Mouse (Mus musculus): ENCODE data around the gene Dynlrb1.

Dynlrb1 gene

DNA sequence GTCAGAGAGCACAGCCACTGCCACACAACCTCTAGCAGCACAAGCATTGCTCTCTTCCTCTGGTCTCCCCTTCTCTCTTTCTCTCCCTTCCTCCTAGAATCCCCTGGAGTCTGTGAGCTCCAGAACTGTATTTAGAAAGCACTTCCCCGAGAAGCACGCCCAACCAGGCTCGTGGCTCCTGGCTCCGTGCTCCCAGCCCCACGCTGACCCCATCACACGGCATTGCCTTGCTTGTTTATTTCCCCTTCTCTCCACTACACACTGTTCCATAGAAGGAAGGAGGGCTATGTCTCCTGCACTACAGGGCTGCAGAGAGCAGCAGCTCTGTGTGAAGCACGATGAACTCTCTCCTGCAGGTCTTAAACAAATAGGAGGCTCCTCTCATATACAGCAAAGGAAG, 48.3 kb downstream of the Dynlrb1 start:
- peak; percentile 67 for DNase-seq

DNA sequence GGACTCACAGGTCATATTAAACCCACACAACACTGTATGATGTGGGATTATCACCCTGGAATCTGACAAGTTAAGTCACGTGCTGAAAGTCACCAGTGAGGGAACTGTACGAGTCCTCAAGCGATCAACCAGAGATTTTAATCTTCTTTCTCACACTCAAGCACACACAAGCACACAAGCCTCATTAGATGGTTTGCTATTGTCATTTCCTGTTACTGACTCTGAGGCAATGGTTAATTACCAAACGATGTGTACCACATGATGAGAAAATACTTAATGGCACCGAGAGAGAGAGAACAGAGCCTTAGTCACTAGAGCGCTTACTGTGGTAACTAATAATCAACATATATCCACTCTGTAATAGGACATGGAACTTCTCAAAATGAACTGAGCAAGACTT, 49.4 kb downstream of the Dynlrb1 start:
- no peak for DNase-seq

DNA sequence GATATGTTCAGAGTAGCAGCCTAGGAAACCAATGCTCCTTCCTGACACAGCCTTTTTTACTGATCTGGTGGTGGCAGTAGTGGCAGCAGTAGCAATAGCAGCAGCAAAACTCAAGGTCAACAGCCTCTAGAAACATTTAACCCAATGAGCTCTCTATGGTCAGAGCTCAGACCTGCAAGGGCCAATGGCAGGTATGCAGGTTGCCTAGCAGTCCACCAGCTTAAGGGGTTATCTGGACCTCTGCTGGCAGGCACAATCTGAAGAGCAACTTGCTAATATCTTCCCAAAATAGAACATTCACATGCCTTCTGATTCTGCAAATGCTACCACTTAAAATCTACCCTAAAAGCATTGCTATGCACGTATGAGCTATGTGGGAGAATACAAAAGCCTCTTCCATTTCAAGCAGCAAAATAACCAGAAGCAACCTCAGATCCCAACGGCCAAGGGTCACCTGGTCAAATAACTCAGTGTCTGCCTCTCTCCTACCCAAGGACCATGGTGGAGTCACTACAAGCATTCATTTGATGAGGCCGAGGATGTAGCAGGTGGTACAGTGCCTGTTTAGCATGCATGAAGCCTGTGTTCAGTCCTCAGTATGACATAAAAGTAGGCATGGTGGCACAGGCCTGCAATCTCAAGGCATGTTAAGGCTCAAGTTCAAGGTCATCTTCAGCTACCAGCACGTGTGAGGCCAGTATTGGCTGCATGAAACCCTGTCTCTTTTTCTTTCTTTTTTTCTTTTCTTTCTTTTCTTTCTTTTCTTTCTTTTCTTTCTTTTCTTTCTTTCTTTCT, 51.3 kb downstream of the Dynlrb1 start:
- no peak for DNase-seq

GRCm38 (mm10) chr2:155290066-155290465, 53.7 kb downstream of the Dynlrb1 start:
- DNase-seq, result no peak

GRCm38 (mm10) chr2:155293382-155293781, 57.0 kb downstream of the Dynlrb1 start:
- DNase-seq, result no peak

- no peak for DNase-seq
These were observed 57.6 kb downstream of the Dynlrb1 start for GRCm38 (mm10) chr2:155293946-155294345.

- DNase-seq, result no peak
These were observed 59.1 kb downstream of the Dynlrb1 start for GRCm38 (mm10) chr2:155295453-155295852.

GRCm38 (mm10) chr2:155299563-155299962, 63.2 kb downstream of the Dynlrb1 start:
- DNase-seq, result peak; percentile 69

Measured in lung, postnatal 10 days (tissue).